ENCODE assay signal across 9 mouse cellular contexts in the genomic region with DNA sequence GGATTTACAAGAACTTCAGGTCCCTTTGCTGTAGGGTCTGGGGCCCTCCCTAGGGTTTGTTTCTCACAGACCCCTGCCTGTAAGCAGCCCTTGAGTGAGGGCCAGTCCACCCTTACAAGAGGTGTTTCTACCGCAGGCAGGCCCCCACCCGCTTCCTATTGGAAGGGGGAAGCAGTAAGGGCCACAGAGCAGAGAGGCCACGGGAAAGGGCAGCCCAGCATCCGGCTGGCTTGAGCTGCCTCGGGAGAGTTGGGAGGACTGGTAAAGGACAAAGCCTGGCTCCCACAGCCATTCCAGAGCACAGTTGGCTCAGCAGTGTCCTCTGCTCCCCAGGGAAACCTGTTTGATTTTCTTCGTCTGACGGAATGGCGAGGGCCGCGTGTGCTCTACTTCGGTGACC. TPM values are rescaled to one million over a fixed set of nuclear protein-coding genes. Genes with fewer than 3 reads are reported as not detected.
DNase-seq lines count a peak whose midpoint lies in the region; ATAC-seq and TF ChIP-seq lines count a peak whose summit lies in the region.
"Had no signal": no experiment of that assay in that cellular context is flagged by ENCODE, and none has a peak within 500 bp of the region (broad histone marks: within the 10 kb centered on the region; RNA-seq: fewer than 3 reads in every experiment).

No protein-coding gene starts in this region.

- no peak overlapping the region for H3K9ac ChIP-seq in heart, postnatal 0 days (replicated peaks; ENCODE audit: low read depth, low read length)
- no peak overlapping the region for H3K9ac ChIP-seq in limb, embryonic 15.5 days

- TF ChIP-seq EP300 in heart, postnatal 0 days (IDR thresholded peaks at IDR 0.05; ENCODE audit: low read depth) = no peak

- ATAC-seq in heart, postnatal 0 days (ENCODE audit: insufficient read depth, low read depth) = no peak
- no peak for ATAC-seq in limb, embryonic 15.5 days (ENCODE audit: insufficient number of reproducible peaks, low FRiP score, low TSS enrichment, low read depth)
- ATAC-seq: Patski had no signal

- peak; percentile 53 for DNase-seq in adrenal gland, adult 2 months
- DNase-seq in adrenal gland, postnatal 25 days = no peak
- no peak for DNase-seq in layer of hippocampus, adult 2 months (ENCODE audit: low spot score in 2 of 2)
- DNase-seq in layer of hippocampus, adult 9-10 months (ENCODE audit: low spot score) = no peak
- DNase-seq in heart, postnatal 0 days (ENCODE audit: low spot score) = no peak
- DNase-seq in T-cell, adult 2 months (ENCODE audit: low spot score) = no peak
- DNase-seq in urinary bladder, postnatal 14 days (ENCODE audit: low spot score) = no peak

- H3K4me1 ChIP-seq in heart, postnatal 0 days (ENCODE audit: control insufficient read depth, insufficient read depth) = peaks cover 8% of the 10 kb centered on the region
- peaks cover 25% of the 10 kb centered on the region for H3K4me1 ChIP-seq in limb, embryonic 15.5 days

- peak overlapping the region; percentile 72 for H3K27ac ChIP-seq in layer of hippocampus, adult 2 months
- peak overlapping the region; percentile 60 for H3K27ac ChIP-seq in heart, postnatal 0 days (ENCODE audit: low read depth)
- peak overlapping the region; percentile 33; the same call in 1 of the 2 replicates for H3K27ac ChIP-seq in limb, embryonic 15.5 days

- peak overlapping the region; percentile 43; the same call in 1 of the 2 replicates for H3K4me3 ChIP-seq in layer of hippocampus, adult 2 months
- no peak overlapping the region for H3K4me3 ChIP-seq in heart, postnatal 0 days (ENCODE audit: low read depth, low read length)
- no peak overlapping the region for H3K4me3 ChIP-seq in limb, embryonic 15.5 days

- no peaks in the 10 kb centered on the region for H3K9me3 ChIP-seq in heart, postnatal 0 days (replicated peaks; ENCODE audit: control insufficient read depth, low read length)
- no peaks in the 10 kb centered on the region for H3K9me3 ChIP-seq in limb, embryonic 15.5 days

- H3K4me2 ChIP-seq in heart, postnatal 0 days (ENCODE audit: low read depth, low read length) = no peak overlapping the region
- H3K4me2 ChIP-seq in limb, embryonic 15.5 days = no peak overlapping the region

- peaks cover 68% of the 10 kb centered on the region for H3K36me3 ChIP-seq in heart, postnatal 0 days (replicated peaks; ENCODE audit: control insufficient read depth, insufficient read depth, low read length)
- H3K36me3 ChIP-seq in limb, embryonic 15.5 days = peaks cover 80% of the 10 kb centered on the region

- H3K27me3 ChIP-seq in heart, postnatal 0 days (ENCODE audit: control insufficient read depth, insufficient read depth, low read length) = no peaks in the 10 kb centered on the region
- H3K27me3 ChIP-seq in limb, embryonic 15.5 days = no peaks in the 10 kb centered on the region
- H3K27me3 ChIP-seq: Patski had no signal

- WGBS in heart, postnatal 0 days = 69% methylated on average over 11 of the region's 11 CpGs
- whole genome bisulfite sequencing in limb, embryonic 15.5 days = 85% methylated on average over 11 of the region's 11 CpGs

- TF ChIP-seq CTCF in layer of hippocampus, adult 2 months (conservative IDR thresholded peaks at IDR 0.05) = no peak
- no peak for TF ChIP-seq CTCF in heart, postnatal 0 days (IDR thresholded peaks at IDR 0.05; ENCODE audit: low read depth)

RNA-seq across cellular contexts. Expression of a gene that starts 6.9 kb away (rescaled TPM):
- 10 to 100 TPM; 22.5 to 33.3 TPM for total RNA-seq in adrenal gland, adult 2 months (2021)
- polyA plus RNA-seq in adrenal gland, adult 2 months (2012; rRNA removed) = 107 and 124 TPM in 2 replicates
- 33.5 and 39.5 TPM in 2 replicates for total RNA-seq in adrenal gland, postnatal 25 days (2021)
- 10 to 100 TPM; 12.6 to 13.4 TPM for total RNA-seq in layer of hippocampus, adult 2 months (2021)
- total RNA-seq in heart, postnatal 0 days (2014; rRNA removed; ENCODE audit: low replicate concordance) = 212 and 269 TPM in 2 replicates
- 146 and 158 TPM in 2 replicates for polyA plus RNA-seq in heart, postnatal 0 days (2015; fragmentation: Nextera tagmentation; extraction: Ambion mirVana)
- 336 and 349 TPM in 2 replicates for polyA plus RNA-seq in limb, embryonic 15.5 days (2015; fragmentation: Nextera tagmentation; extraction: Ambion mirVana)

RNA-seq across cellular contexts. Expression of a gene that starts 9.0 kb away (rescaled TPM):
- total RNA-seq in adrenal gland, adult 2 months (2021) = 10 to 100 TPM; 71.2 to 84.4 TPM
- 133 TPM in 2 replicates for polyA plus RNA-seq in adrenal gland, adult 2 months (2012; rRNA removed)
- total RNA-seq in adrenal gland, postnatal 25 days (2021) = 67.9 and 77.7 TPM in 2 replicates
- total RNA-seq in layer of hippocampus, adult 2 months (2021) = 10 to 100 TPM; 26.4 to 28.0 TPM
- total RNA-seq in heart, postnatal 0 days (2014; rRNA removed; ENCODE audit: low replicate concordance) = 12.7 and 28.8 TPM in 2 replicates
- polyA plus RNA-seq in heart, postnatal 0 days (2015; fragmentation: Nextera tagmentation; extraction: Ambion mirVana) = 194 and 207 TPM in 2 replicates
- polyA plus RNA-seq in limb, embryonic 15.5 days (2015; fragmentation: Nextera tagmentation; extraction: Ambion mirVana) = 58.9 and 64.1 TPM in 2 replicates

RNA-seq across cellular contexts. Expression of a gene that starts 30.6 kb away (rescaled TPM):
- total RNA-seq in adrenal gland, adult 2 months (2021) = 10 to 100 TPM; 55.8 to 67.6 TPM
- 80.5 and 82.1 TPM in 2 replicates for polyA plus RNA-seq in adrenal gland, adult 2 months (2012; rRNA removed)
- 62.2 and 79.5 TPM in 2 replicates for total RNA-seq in adrenal gland, postnatal 25 days (2021)
- 10 to 100 TPM; 23.2 TPM for total RNA-seq in layer of hippocampus, adult 2 months (2021)
- total RNA-seq in heart, postnatal 0 days (2014; rRNA removed; ENCODE audit: low replicate concordance) = 75.3 and 90.4 TPM in 2 replicates
- 24.0 and 25.4 TPM in 2 replicates for polyA plus RNA-seq in heart, postnatal 0 days (2015; fragmentation: Nextera tagmentation; extraction: Ambion mirVana)
- polyA plus RNA-seq in limb, embryonic 15.5 days (2015; fragmentation: Nextera tagmentation; extraction: Ambion mirVana) = 42.5 and 44.4 TPM in 2 replicates
